Mouse (Mus musculus) small intestine, adult 2 months (tissue): Measurements from ENCODE around the gene Uri1.

ENCODE experiments used
- CTCF ChIP-seq: fragments of 200-500 bp; IDR thresholded peaks from 2 replicates; pipeline ENCODE4 v1.5.1; 2012; ENCODE audit warnings: low read depth, mild to moderate bottlenecking, control low read depth, inconsistent platforms, low read length, moderate library complexity, mixed read lengths; ENCODE audit not compliant: insufficient replicate concordance, insufficient read length; ENCODE audit errors: extremely low read depth
- POLR2A ChIP-seq: fragments of 200-500 bp; IDR thresholded peaks from 2 replicates; pipeline ENCODE4 v1.6.1; 2012; ENCODE audit warnings: low read depth, mild to moderate bottlenecking, control low read depth, inconsistent platforms, low read length, moderate library complexity

DNA sequence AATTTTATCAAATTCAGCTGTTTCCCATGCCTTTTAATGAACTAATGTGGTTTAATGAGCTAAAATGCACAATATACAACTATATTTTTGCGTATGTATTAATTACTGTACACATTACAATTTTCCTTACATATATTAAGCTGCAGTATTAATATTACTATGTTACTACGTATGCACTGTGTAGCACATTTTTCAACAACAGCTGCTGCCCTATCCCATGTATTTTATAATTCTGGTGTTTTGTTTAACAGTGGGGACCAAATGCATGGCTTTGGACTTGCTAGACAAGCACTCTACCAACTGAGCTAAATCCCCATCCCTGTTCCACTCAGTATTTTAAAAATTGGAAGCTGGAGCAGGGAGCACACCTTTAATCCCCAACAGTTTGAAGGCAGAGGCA lies 3.6 kb downstream of the Uri1 start:
- no peak for TF ChIP-seq CTCF
- TF ChIP-seq POLR2A: no peak
